Mouse (Mus musculus) forelimb bud, embryonic 11.5 days (tissue): ENCODE measurements around the gene Dmrta2.

Experiments used
- DNase-seq: peaks from one replicate; pipeline ENCODE4 v3.0.0-alpha.2; 2012; ENCODE audit warnings: low read depth, low spot score

Dmrta2 gene

GRCm38 (mm10) chr4:110021956-110022625 lies 44.2 kb downstream of the Dmrta2 start:
- DNase-seq, result peak; percentile 80

- peak; percentile 72 for DNase-seq
These were observed 50.8 kb downstream of the Dmrta2 start for GRCm38 (mm10) chr4:110028461-110029188.

DNA sequence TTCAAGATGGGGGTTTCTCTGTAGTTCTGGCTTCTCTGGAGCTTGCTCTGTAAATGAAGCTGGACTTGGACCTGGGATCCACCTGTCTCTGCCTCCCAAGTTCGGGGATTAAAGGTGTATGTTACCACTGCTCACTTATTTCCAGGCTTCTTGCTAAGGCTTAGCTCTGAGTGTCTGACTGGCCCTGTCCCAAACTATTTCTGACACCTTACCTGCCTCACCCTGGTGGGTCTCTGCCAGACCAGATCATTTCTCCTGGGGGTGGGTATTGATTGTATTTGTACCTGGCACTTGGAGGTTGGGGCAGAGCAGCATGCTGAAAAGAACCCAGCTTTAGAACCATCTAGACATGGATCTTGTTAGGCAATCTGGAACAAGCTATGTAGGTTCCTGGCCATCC lies 51.6 kb downstream of the Dmrta2 start:
- DNase-seq, result no peak
